Mouse (Mus musculus) kidney, embryonic 15.5 days (tissue): ENCODE measurements around the gene Foxk1. TPM values are rescaled to one million over a fixed set of nuclear protein-coding genes. Genes with fewer than 3 reads are reported as not detected.
A peak's percentile ranks its signal among the peaks of the same experiment; 100 is the strongest.

ENCODE experiments used
- ATAC-seq: fragments of 200-750 bp; cut with Nextera tagmentation; replicated peaks from 2 replicates; pipeline ENCODE4 v1.8.0; 2017; ENCODE audit warnings: moderate TSS enrichment; ENCODE audit not compliant: low FRiP score
- H3K27ac ChIP-seq: fragments of 300-500 bp; sonication (generic); 2 replicates; pipeline ENCODE4 v1.5.1; 2015; ENCODE audit warnings: mild to moderate bottlenecking, inconsistent platforms
- H3K27me3 ChIP-seq: fragments of 300-500 bp; sonication (generic); 2 replicates; pipeline ENCODE4 v1.6.1; 2015; ENCODE audit warnings: inconsistent platforms
- H3K36me3 ChIP-seq: fragments of 300-500 bp; sonication (generic); 2 replicates; pipeline ENCODE4 v1.6.1; 2015; ENCODE audit warnings: inconsistent platforms
- H3K4me1 ChIP-seq: fragments of 300-500 bp; sonication (generic); 2 replicates; pipeline ENCODE4 v1.6.1; 2015; ENCODE audit warnings: inconsistent platforms
- H3K4me2 ChIP-seq: fragments of 300-500 bp; sonication (generic); 2 replicates; pipeline ENCODE4 v1.6.1; 2015; ENCODE audit warnings: moderate library complexity, mild to moderate bottlenecking, inconsistent platforms
- H3K4me3 ChIP-seq: fragments of 300-500 bp; sonication (generic); replicated peaks from 2 replicates; pipeline ENCODE4 v1.5.1; 2015; ENCODE audit warnings: mild to moderate bottlenecking, inconsistent platforms
- H3K9ac ChIP-seq: fragments of 300-500 bp; sonication (generic); 2 replicates; pipeline ENCODE4 v1.6.1; 2015; ENCODE audit warnings: mild to moderate bottlenecking, inconsistent platforms
- H3K9me3 ChIP-seq: fragments of 300-500 bp; sonication (generic); replicated peaks from 2 replicates; pipeline ENCODE4 v1.6.1; 2016; ENCODE audit warnings: inconsistent platforms
- WGBS: fragments of 180-500 bp; shearing (Covaris S2); methylation state at CpG from one replicate; pipeline ENCODE4 v1.1.7; 2015; ENCODE audit warnings: mixed read lengths; 5-methylcytosine and 5-hydroxymethylcytosine counted together
- polyA plus RNA-seq: library from polyadenylated mRNA; unstranded; fragments of >200 nt; fragmentation: Nextera tagmentation; extraction: Ambion mirVana; gene quantifications from 2 replicates; pipeline ENCODE4 v1.2.1, GENCODE M21; 2015

The Foxk1 gene
- polyA plus RNA-seq, 1 experiment from 2014 or later: 7.7 TPM

GRCm38 (mm10) chr5:142502414-142502813 is 101.1 kb downstream of the Foxk1 start:
- no peak overlapping the region for H3K4me3 ChIP-seq
- 2% methylated on average over 3 of the region's 3 CpGs for WGBS
- peaks cover 14% of the 10 kb centered on the region for H3K4me1 ChIP-seq
- H3K36me3 ChIP-seq: no peaks in the 10 kb centered on the region
- peak; percentile 89 for ATAC-seq
- H3K27me3 ChIP-seq: no peaks in the 10 kb centered on the region
- H3K4me2 ChIP-seq: no peak overlapping the region
- no peaks in the 10 kb centered on the region for H3K9me3 ChIP-seq
- no peak overlapping the region for H3K9ac ChIP-seq
- no peak overlapping the region for H3K27ac ChIP-seq

- Histone ChIP-seq H3K27me3 (no peaks in the 10 kb centered on the region), H3K4me1 (peaks cover 15% of the 10 kb centered on the region)
- 88% methylated on average over 3 of the region's 3 CpGs for WGBS
These were observed 102.9 kb downstream of the Foxk1 start for GRCm38 (mm10) chr5:142504175-142504574.

GRCm38 (mm10) chr5:142505695-142506423 is 104.6 kb downstream of the Foxk1 start:
- no peaks in the 10 kb centered on the region for H3K9me3 ChIP-seq
- no peaks in the 10 kb centered on the region for H3K27me3 ChIP-seq
- peaks cover 11% of the 10 kb centered on the region for H3K4me1 ChIP-seq
- no peaks in the 10 kb centered on the region for H3K36me3 ChIP-seq
- H3K4me2 ChIP-seq: no peak overlapping the region
- 79% methylated on average over 3 of the region's 3 CpGs for WGBS
- no peak overlapping the region for H3K9ac ChIP-seq
- H3K27ac ChIP-seq: no peak overlapping the region
- no peak for ATAC-seq
- H3K4me3 ChIP-seq: no peak overlapping the region

More at GRCm38 (mm10) chr5:142504175-142504574, 102.9 kb downstream of the Foxk1 start:
- Histone ChIP-seq H3K9me3 (no peaks in the 10 kb centered on the region), H3K4me3 (no peak overlapping the region), H3K9ac (no peak overlapping the region), H3K27ac (no peak overlapping the region), H3K36me3 (no peaks in the 10 kb centered on the region), H3K4me2 (no peak overlapping the region)
- no peak for ATAC-seq

- H3K9me3 ChIP-seq: no peaks in the 10 kb centered on the region
- H3K9ac ChIP-seq: 0 out of 2 replicates have a peak overlapping the region, but pooled peaks have one; percentile 14
- H3K4me2 ChIP-seq: no peak overlapping the region
- no peaks in the 10 kb centered on the region for H3K36me3 ChIP-seq
- WGBS: 33% methylated on average over 15 of the region's 15 CpGs
- H3K27me3 ChIP-seq: no peaks in the 10 kb centered on the region
- no peak overlapping the region for H3K4me3 ChIP-seq
- no peak for ATAC-seq
- H3K27ac ChIP-seq: no peak overlapping the region
- H3K4me1 ChIP-seq: peaks cover 7% of the 10 kb centered on the region
These were observed 108.1 kb downstream of the Foxk1 start for GRCm38 (mm10) chr5:142509141-142510060.

- Histone ChIP-seq H3K4me1 (peaks cover 7% of the 10 kb centered on the region), H3K36me3 (no peaks in the 10 kb centered on the region), H3K9ac (0 out of 2 replicates have a peak overlapping the region, but pooled peaks have one; percentile 14), H3K27me3 (no peaks in the 10 kb centered on the region), H3K4me2 (no peak overlapping the region), H3K9me3 (no peaks in the 10 kb centered on the region), H3K4me3 (no peak overlapping the region), H3K27ac (no peak overlapping the region)
- 67% methylated on average over 7 of the region's 7 CpGs for WGBS
- no peak for ATAC-seq
These were observed 108.7 kb downstream of the Foxk1 start for GRCm38 (mm10) chr5:142510061-142510414.

Other genes starting within 250 kb of the Foxk1 start
- gene Ap5z1, start 62.4 kb downstream of the Foxk1 start, polyA plus RNA-seq: 10.2 and 12.9 TPM in 2 replicates
- gene Papolb, start 128.6 kb downstream of the Foxk1 start, polyA plus RNA-seq: 0.04 and 0.08 TPM in 2 replicates
- gene Radil, start 149.6 kb downstream of the Foxk1 start, polyA plus RNA-seq: 1.8 and 2.5 TPM in 2 replicates
- 0.51 and 1.3 TPM in 2 replicates for gene Mmd2, start 207.3 kb downstream of the Foxk1 start, polyA plus RNA-seq
- gene Wipi2, start 226.2 kb downstream of the Foxk1 start, polyA plus RNA-seq: 50.0 and 51.6 TPM in 2 replicates